ENCODE assay signal across 14 mouse cellular contexts in genomic region chr8:85339871-85340573, GRCm38 (mm10). TPM values are rescaled to one million over a fixed set of nuclear protein-coding genes. Genes with fewer than 3 reads are reported as not detected.
DNase-seq lines count a peak whose midpoint lies in the region; ATAC-seq and TF ChIP-seq lines count a peak whose summit lies in the region.
"Had no signal": no experiment of that assay in that cellular context is flagged by ENCODE, and none has a peak within 500 bp of the region (broad histone marks: within the 10 kb centered on the region; RNA-seq: fewer than 3 reads in every experiment).

No protein-coding gene starts in this region.

- H3K36me3 ChIP-seq in forebrain, embryonic 10.5 days (replicated peaks): no peaks in the 10 kb centered on the region
- H3K36me3 ChIP-seq in forebrain, embryonic 13.5 days (ENCODE audit: poor library complexity, severe bottlenecking): no peaks in the 10 kb centered on the region
- H3K36me3 ChIP-seq in kidney, postnatal 0 days (ENCODE audit: insufficient read depth, low read length): no peaks in the 10 kb centered on the region
- H3K36me3 ChIP-seq in neural tube, embryonic 11.5 days (ENCODE audit: control insufficient read depth, insufficient read depth, low read length): no peaks in the 10 kb centered on the region
- H3K36me3 ChIP-seq: embryonic facial prominence, embryonic 15.5 days; hindbrain, embryonic 12.5 days; neural tube, embryonic 12.5 days had no signal

- H3K4me3 ChIP-seq in forebrain, embryonic 10.5 days: no peak overlapping the region
- no peak overlapping the region for H3K4me3 ChIP-seq in forebrain, embryonic 13.5 days
- no peak overlapping the region for H3K4me3 ChIP-seq in kidney, postnatal 0 days (replicated peaks; ENCODE audit: low read depth, low read length)
- H3K4me3 ChIP-seq in neural tube, embryonic 11.5 days (ENCODE audit: low read depth, low read length): no peak overlapping the region
- H3K4me3 ChIP-seq: embryonic facial prominence, embryonic 15.5 days; hindbrain, embryonic 12.5 days; neural tube, embryonic 12.5 days had no signal

- no peaks in the 10 kb centered on the region for H3K9me3 ChIP-seq in forebrain, embryonic 10.5 days
- H3K9me3 ChIP-seq in forebrain, embryonic 13.5 days (replicated peaks): no peaks in the 10 kb centered on the region
- H3K9me3 ChIP-seq in kidney, postnatal 0 days (replicated peaks; ENCODE audit: low read length): no peaks in the 10 kb centered on the region
- H3K9me3 ChIP-seq in neural tube, embryonic 11.5 days (ENCODE audit: control insufficient read depth, low read length): no peaks in the 10 kb centered on the region
- H3K9me3 ChIP-seq: embryonic facial prominence, embryonic 15.5 days; hindbrain, embryonic 12.5 days; neural tube, embryonic 12.5 days had no signal

- H3K4me2 ChIP-seq in forebrain, embryonic 13.5 days: no peak overlapping the region
- no peak overlapping the region for H3K4me2 ChIP-seq in kidney, postnatal 0 days (ENCODE audit: low read length)
- no peak overlapping the region for H3K4me2 ChIP-seq in neural tube, embryonic 11.5 days (ENCODE audit: low read depth)
- H3K4me2 ChIP-seq: embryonic facial prominence, embryonic 15.5 days; hindbrain, embryonic 12.5 days; neural tube, embryonic 12.5 days had no signal

- peaks cover 11% of the 10 kb centered on the region for H3K4me1 ChIP-seq in forebrain, embryonic 10.5 days
- H3K4me1 ChIP-seq in forebrain, embryonic 13.5 days: no peaks in the 10 kb centered on the region
- H3K4me1 ChIP-seq in kidney, postnatal 0 days (replicated peaks; ENCODE audit: insufficient read depth, low read length): no peaks in the 10 kb centered on the region
- no peaks in the 10 kb centered on the region for H3K4me1 ChIP-seq in neural tube, embryonic 11.5 days (ENCODE audit: control insufficient read depth, insufficient read depth, low read length)
- H3K4me1 ChIP-seq: neural tube, embryonic 12.5 days had no signal

- H3K9ac ChIP-seq in forebrain, embryonic 13.5 days: no peak overlapping the region
- no peak overlapping the region for H3K9ac ChIP-seq in kidney, postnatal 0 days (ENCODE audit: low read depth, low read length)
- no peak overlapping the region for H3K9ac ChIP-seq in neural tube, embryonic 11.5 days (ENCODE audit: low read length)
- H3K9ac ChIP-seq: embryonic facial prominence, embryonic 15.5 days; hindbrain, embryonic 12.5 days; liver, embryonic 14.5 days; neural tube, embryonic 12.5 days had no signal

- no peak for ATAC-seq in forebrain, embryonic 13.5 days
- peak; percentile 82 for ATAC-seq in kidney, postnatal 0 days (replicated peaks; ENCODE audit: low FRiP score, low read depth)
- no peak for ATAC-seq in neural tube, embryonic 11.5 days (ENCODE audit: insufficient read depth, low FRiP score, low TSS enrichment)
- ATAC-seq: activated CD4-positive, CD25-positive, alpha-beta regulatory T cell, adult 4 months had no signal

- peak overlapping the region; percentile 56; the same call in 1 of the 2 replicates for H3K27ac ChIP-seq in forebrain, embryonic 10.5 days
- H3K27ac ChIP-seq in forebrain, embryonic 13.5 days: no peak overlapping the region
- H3K27ac ChIP-seq in kidney, postnatal 0 days: peak overlapping the region; percentile 31; the same call in 1 of the 2 replicates
- no peak overlapping the region for H3K27ac ChIP-seq in neural tube, embryonic 11.5 days (ENCODE audit: low read depth, low read length)
- H3K27ac ChIP-seq: embryonic facial prominence, embryonic 15.5 days; hindbrain, embryonic 12.5 days; liver, embryonic 14.5 days; neural tube, embryonic 12.5 days had no signal

- H3K27me3 ChIP-seq in forebrain, embryonic 10.5 days (ENCODE audit: poor library complexity, severe bottlenecking): no peaks in the 10 kb centered on the region
- no peaks in the 10 kb centered on the region for H3K27me3 ChIP-seq in forebrain, embryonic 13.5 days
- H3K27me3 ChIP-seq in kidney, postnatal 0 days (ENCODE audit: insufficient read depth, low read length): no peaks in the 10 kb centered on the region
- H3K27me3 ChIP-seq in neural tube, embryonic 11.5 days (ENCODE audit: control insufficient read depth, insufficient read depth, low read length): no peaks in the 10 kb centered on the region
- H3K27me3 ChIP-seq: embryonic facial prominence, embryonic 15.5 days; hindbrain, embryonic 12.5 days; neural tube, embryonic 12.5 days had no signal

- TF ChIP-seq CTCF in kidney, postnatal 0 days (IDR thresholded peaks at IDR 0.05; ENCODE audit: low read depth): no peak

- 79% methylated on average over 5 of the region's 5 CpGs for WGBS in forebrain, embryonic 10.5 days
- 66% methylated on average over 5 of the region's 5 CpGs for WGBS in forebrain, embryonic 13.5 days
- 47% methylated on average over 5 of the region's 5 CpGs for WGBS in kidney, postnatal 0 days
- 70% methylated on average over 5 of the region's 5 CpGs for WGBS in neural tube, embryonic 11.5 days

- intact Hi-C loops in heart, postnatal 36 days (cut with DNase I): no loop called here

- DNase-seq in forebrain, embryonic 10.5 days (ENCODE audit: extremely low spot score, low spot score): no peak
- DNase-seq in kidney, postnatal 0 days (ENCODE audit: low spot score): peak; percentile 62
- no peak for DNase-seq in kidney, postnatal 25 days
- DNase-seq in embryo, embryonic 9.5 days (ENCODE audit: extremely low spot score): peak; percentile 20
- peak; percentile 14 for DNase-seq in neural tube, embryonic 11.5 days (ENCODE audit: low spot score)
- DNase-seq in adrenal gland, postnatal 25 days: no peak
- no peak for DNase-seq in heart, postnatal 36 days
- DNase-seq: thymus, adult 2 months had no signal

RNA-seq across cellular contexts. Expression of gene Vps35, which starts 40.4 kb away (rescaled TPM):
- 148 and 149 TPM in 2 replicates for polyA plus RNA-seq in forebrain, embryonic 10.5 days (2016; fragmentation: Nextera tagmentation; extraction: Ambion mirVana)
- polyA plus RNA-seq in forebrain, embryonic 13.5 days (2015; fragmentation: Nextera tagmentation; extraction: Ambion mirVana): 161 and 165 TPM in 2 replicates
- 128 and 137 TPM in 2 replicates for polyA plus RNA-seq in kidney, postnatal 0 days (2015; fragmentation: Nextera tagmentation; extraction: Ambion mirVana)
- polyA plus RNA-seq in neural tube, embryonic 11.5 days (2014; fragmentation: Nextera tagmentation; extraction: Ambion mirVana): 176 and 184 TPM in 2 replicates
- 98.9 and 99.7 TPM in 2 replicates for total RNA-seq in adrenal gland, postnatal 25 days (2021)
- total RNA-seq in heart, postnatal 36 days (2021): 10 to 100 TPM; 70.7 to 71.1 TPM

RNA-seq across cellular contexts. Expression of gene Orc6, which starts 40.6 kb away (rescaled TPM):
- 164 and 172 TPM in 2 replicates for polyA plus RNA-seq in forebrain, embryonic 10.5 days (2016; fragmentation: Nextera tagmentation; extraction: Ambion mirVana)
- 109 and 115 TPM in 2 replicates for polyA plus RNA-seq in forebrain, embryonic 13.5 days (2015; fragmentation: Nextera tagmentation; extraction: Ambion mirVana)
- 66.0 and 67.7 TPM in 2 replicates for polyA plus RNA-seq in kidney, postnatal 0 days (2015; fragmentation: Nextera tagmentation; extraction: Ambion mirVana)
- 125 and 130 TPM in 2 replicates for polyA plus RNA-seq in neural tube, embryonic 11.5 days (2014; fragmentation: Nextera tagmentation; extraction: Ambion mirVana)
- 20.9 and 23.6 TPM in 2 replicates for total RNA-seq in adrenal gland, postnatal 25 days (2021)
- 1 to 10 TPM; 5.8 to 8.2 TPM for total RNA-seq in heart, postnatal 36 days (2021)

RNA-seq across cellular contexts. Expression of gene Mylk3, which starts 46.1 kb away (rescaled TPM):
- polyA plus RNA-seq in forebrain, embryonic 10.5 days (2016; fragmentation: Nextera tagmentation; extraction: Ambion mirVana): 0.58 and 0.63 TPM in 2 replicates
- 0.45 and 0.60 TPM in 2 replicates for polyA plus RNA-seq in forebrain, embryonic 13.5 days (2015; fragmentation: Nextera tagmentation; extraction: Ambion mirVana)
- polyA plus RNA-seq in kidney, postnatal 0 days (2015; fragmentation: Nextera tagmentation; extraction: Ambion mirVana): 2.4 TPM in 2 replicates
- polyA plus RNA-seq in neural tube, embryonic 11.5 days (2014; fragmentation: Nextera tagmentation; extraction: Ambion mirVana): 1.6 and 2.2 TPM in 2 replicates
- 0.61 TPM in 1 of 2 replicates, not detected in the other for total RNA-seq in adrenal gland, postnatal 25 days (2021)
- 100 to 1,000 TPM; 418 to 460 TPM for total RNA-seq in heart, postnatal 36 days (2021)
- polyA plus RNA-seq: activated CD4-positive, CD25-positive, alpha-beta regulatory T cell, adult 4 months had no signal

Comparison
In these comparisons a context has a peak if more than half of its experiments do, and no peak if none do; other contexts are left out.
1. DNase-seq: peak in kidney, postnatal 0 days (single experiment), embryo, embryonic 9.5 days (single experiment) and neural tube, embryonic 11.5 days (single experiment); none in forebrain, embryonic 10.5 days (single experiment), kidney, postnatal 25 days (0 of 2), adrenal gland, postnatal 25 days (single experiment) and heart, postnatal 36 days (0 of 2).
2. H3K27ac ChIP-seq: peak in forebrain, embryonic 10.5 days (single experiment) and kidney, postnatal 0 days (single experiment); none in forebrain, embryonic 13.5 days (single experiment) and neural tube, embryonic 11.5 days (single experiment).